Mouse (Mus musculus) cerebellum, adult 11-12 months (tissue): ENCODE data around the gene Ap1m1.

Experiments
- DNase-seq: peaks from one replicate; pipeline ENCODE4 v3.0.0; 2022

The Ap1m1 gene

DNA sequence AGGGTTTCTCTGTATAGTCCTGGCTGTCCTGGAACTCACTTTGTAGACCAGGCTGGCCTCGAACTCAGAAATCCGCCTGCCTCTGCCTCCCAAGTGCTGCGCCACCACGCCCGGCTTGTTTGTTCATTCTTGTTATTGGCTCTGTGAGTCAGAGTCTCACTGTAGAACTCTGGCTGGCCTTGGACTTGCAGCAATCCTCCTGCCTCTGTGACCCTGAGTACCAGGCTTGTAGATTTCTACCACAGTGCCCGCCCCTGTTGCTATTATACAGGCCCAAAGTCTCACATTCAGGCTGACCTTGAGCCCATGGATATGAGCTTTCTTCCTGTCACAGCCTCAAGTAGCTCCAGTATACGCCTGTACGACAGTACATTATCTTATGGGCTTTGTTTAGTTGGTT, 56.7 kb downstream of the Ap1m1 start:
- no peak for DNase-seq

GRCm38 (mm10) chr8:72298928-72299327, 59.1 kb downstream of the Ap1m1 start:
- DNase-seq: no peak

GRCm38 (mm10) chr8:72300654-72301400, 61.0 kb downstream of the Ap1m1 start:
- DNase-seq: no peak

- no peak for DNase-seq
Observed at GRCm38 (mm10) chr8:72301497-72301896, 61.7 kb downstream of the Ap1m1 start.

DNA sequence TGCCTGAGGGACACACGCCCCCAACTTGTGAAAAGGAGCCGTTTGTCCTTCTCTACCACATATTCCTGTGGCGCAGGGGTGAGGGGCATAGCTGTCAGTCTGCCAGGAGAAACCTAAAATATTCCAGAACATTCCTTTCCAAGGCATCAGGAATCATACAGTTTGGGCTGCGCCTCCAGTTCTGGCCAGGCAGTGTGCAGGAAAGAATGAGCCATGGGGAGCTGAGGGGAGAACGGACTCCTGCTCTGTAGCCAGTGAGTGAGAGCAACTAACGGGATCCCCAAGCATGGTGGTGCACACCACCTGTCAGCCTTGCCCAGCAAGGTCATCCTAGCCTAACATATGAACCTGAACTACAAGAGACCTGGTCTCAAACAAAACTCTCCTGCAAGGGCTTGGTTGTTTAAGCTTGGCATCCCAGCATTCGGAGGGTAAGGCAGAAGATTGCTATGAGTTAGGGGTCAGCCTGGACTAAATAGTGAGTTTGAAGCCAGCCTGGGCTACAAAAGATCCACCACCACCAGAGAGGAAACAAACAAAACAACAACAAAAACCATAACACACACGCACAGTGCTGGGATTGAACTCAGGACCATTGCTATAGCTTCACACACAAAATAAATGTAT, 63.3 kb downstream of the Ap1m1 start:
- DNase-seq: no peak

DNA sequence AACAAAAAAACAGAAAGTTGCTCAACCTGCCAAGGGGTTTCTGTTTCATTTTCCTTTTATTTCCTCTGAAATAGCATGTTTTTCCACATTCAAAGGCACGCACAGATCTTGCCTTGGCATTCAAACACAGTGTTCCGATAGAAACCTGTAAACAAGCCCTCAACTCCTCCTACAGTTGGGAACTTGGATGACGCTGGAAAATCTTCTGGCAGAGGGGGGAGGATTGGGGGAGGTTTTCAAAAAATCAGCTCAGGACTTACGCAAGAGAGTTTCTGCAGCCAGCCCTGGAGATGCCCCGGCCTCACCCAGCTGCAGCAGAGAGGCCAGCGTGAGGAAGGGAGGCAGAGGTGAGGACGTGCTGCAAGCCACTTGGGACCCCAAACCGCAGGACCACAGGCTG, 63.8 kb downstream of the Ap1m1 start:
- no peak for DNase-seq

- DNase-seq: no peak
Observed at GRCm38 (mm10) chr8:72305210-72305905, 65.5 kb downstream of the Ap1m1 start, which contains the start of gene Gm10282. TSS of gene Gm10282 (minus strand) at chr8:72305260.

DNA sequence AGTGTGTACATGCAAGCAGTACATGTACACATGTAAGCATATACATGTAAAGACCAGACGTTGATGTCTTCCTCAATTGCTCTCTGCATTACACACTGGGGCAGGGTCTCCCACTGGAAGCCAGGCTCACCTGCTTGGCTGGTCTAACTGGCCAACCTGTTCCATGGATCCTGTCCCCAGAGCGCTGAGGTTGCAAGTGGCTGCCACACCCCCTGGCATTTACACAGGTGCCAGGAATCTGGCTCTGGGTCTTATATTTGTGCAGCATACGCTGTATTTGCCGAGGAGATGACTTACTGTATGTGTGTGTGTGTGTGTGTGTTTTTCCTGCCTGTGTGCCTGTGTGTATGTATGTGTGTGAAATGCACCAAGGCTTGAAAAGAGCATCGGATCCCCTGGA, 67.1 kb downstream of the Ap1m1 start:
- DNase-seq: no peak
